Mouse (Mus musculus) 416B (cell line): ENCODE results near the gene Sppl2c.

Experiments
- DNase-seq: peaks from one replicate; pipeline ENCODE4 v3.0.0; 2011; ENCODE audit warnings: low read depth

Sppl2c gene

GRCm38 (mm10) chr11:104186135-104186836 is at the start of gene Sppl2c:
Gene Sppl2c (plus strand): TSS chr11:104186327.
- peak; percentile 44 for DNase-seq

- no peak for DNase-seq
These were observed 47.2 kb upstream of the Sppl2c start for GRCm38 (mm10) chr11:104138976-104139375.

- no peak for DNase-seq
These were observed 41.2 kb upstream of the Sppl2c start for GRCm38 (mm10) chr11:104144930-104145329.

DNA sequence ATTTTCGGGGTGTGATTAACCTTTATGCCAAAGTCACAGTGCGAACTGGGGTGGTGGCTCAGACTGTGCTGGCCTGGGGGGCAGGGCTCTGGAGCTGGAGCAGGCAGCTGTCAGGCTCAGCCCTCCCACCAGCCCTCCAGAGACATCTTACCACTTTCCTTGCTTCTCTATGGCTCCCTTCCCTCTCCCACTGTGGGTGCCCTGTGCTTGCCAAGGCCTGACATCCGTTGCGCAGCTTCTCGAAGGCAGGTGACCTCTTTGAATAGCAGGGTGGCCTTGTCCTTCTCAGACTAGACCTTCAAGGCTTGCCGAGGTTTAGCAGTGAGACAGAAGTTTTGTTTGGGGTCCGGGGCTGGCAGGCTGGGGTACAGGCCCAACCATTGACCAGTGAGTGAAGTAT is 37.3 kb upstream of the Sppl2c start:
- DNase-seq = no peak

- no peak for DNase-seq
These were observed 35.2 kb upstream of the Sppl2c start for GRCm38 (mm10) chr11:104150911-104151310.

GRCm38 (mm10) chr11:104154332-104154731 is 31.8 kb upstream of the Sppl2c start:
- no peak for DNase-seq

GRCm38 (mm10) chr11:104154820-104155635 is 31.1 kb upstream of the Sppl2c start:
- DNase-seq = no peak

- no peak for DNase-seq
These were observed 30.2 kb upstream of the Sppl2c start for GRCm38 (mm10) chr11:104155899-104156298.

GRCm38 (mm10) chr11:104156391-104156790 is 29.7 kb upstream of the Sppl2c start:
- no peak for DNase-seq

DNA sequence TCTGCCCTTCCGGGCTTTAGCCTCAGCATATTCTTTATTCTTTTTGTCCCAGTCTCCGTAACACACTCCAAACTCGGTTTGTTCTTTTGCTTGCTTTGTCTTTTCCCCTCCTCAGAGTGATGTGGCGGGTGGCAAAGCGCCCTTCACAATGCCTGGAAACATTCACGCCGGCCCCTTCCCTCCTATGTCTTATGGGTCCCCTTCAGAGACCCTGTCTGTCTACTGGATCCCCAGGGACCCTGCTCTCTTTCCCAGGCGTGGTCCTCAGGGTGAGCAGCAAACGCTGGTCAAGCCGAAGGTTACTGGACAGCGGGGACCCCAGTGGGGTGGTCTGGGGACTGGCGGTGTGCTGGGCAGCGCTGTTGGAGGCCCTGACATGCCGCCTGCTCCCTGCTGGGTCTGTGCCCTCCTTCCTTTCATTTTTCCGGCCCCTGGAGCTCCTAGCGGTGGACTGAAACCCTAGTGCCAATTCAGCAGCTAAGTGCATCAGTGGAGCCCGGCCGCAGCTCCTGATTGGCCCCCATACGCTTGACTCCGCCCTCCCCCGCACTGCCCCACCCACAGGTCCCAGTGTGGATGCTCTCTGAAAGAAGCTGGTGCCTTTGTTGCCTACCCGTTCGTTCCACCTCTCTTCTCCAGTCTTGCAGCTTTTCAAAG is 28.4 kb upstream of the Sppl2c start:
- DNase-seq = no peak

- DNase-seq = no peak
These were observed 27.7 kb upstream of the Sppl2c start for GRCm38 (mm10) chr11:104158260-104158907.

DNA sequence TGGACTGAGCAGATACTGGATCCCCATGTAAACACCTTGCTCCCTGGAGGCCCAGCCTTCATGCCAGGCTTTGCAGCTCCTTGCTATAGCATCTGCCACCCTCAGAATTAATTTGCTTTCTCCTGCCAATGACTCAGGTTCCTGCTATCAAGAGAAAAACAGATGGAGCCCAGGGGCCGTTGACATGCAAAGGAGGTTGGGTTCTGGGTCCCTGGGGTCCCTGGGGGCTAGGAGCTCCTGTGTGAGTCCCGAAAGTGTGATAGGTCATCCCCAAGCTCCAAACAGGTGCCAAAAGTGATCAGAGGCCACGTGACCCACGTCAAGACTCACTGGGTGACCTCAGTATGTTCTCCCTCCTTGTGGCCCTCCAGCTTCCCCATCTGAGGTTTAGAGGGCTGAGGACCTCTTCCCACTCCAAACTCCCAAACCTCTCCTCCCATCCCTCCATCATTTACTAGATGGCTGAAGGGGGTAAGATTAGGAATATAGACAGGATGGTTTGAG is 26.3 kb upstream of the Sppl2c start:
- DNase-seq = no peak

GRCm38 (mm10) chr11:104161153-104161552 is 25.0 kb upstream of the Sppl2c start:
- no peak for DNase-seq

DNA sequence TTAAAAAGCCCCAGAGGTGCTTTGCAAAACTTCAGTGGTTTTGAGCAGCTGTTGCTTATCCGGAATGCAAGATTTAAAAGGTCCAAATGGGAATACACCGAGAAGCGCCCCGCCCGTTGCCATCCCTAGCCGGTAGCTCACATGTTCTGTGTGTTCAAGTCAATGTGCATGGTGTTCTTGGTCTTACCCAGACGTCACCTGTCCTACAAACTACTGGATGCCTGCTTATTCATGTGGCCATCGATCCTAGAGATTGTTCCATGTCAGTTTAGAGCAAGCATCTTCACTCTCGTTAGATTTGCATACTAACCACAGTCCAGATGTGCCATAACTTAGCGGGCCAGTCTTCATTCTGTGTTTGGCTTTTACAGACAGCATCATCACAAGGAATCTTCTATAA is 21.9 kb upstream of the Sppl2c start:
- no peak for DNase-seq

GRCm38 (mm10) chr11:104171281-104171781 is 14.8 kb upstream of the Sppl2c start:
- DNase-seq = peak; percentile 36

GRCm38 (mm10) chr11:104178893-104179292 is 7.2 kb upstream of the Sppl2c start:
- peak; percentile 7 for DNase-seq

- no peak for DNase-seq
These were observed 6.3 kb upstream of the Sppl2c start for GRCm38 (mm10) chr11:104179804-104180203.

DNA sequence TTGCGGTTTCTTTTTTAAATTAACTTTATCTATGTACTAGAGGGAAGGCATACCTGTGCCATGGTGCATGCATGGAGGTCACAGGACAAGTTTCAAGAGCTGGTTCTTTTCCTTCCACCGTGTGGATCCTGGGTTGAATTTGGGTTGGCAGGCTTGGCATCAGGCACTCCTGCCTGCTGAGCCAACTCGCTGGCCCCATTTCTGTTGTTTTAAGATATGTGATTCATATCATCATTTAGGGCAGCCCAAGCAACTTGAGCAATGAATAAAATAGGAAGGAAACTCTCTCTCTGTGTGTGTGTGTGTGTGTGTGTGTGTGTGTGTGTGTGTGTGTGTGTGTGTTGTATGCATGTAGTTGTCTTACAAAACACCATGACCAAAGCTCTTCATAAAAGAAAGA is 4.0 kb upstream of the Sppl2c start:
- DNase-seq = peak; percentile 53

DNA sequence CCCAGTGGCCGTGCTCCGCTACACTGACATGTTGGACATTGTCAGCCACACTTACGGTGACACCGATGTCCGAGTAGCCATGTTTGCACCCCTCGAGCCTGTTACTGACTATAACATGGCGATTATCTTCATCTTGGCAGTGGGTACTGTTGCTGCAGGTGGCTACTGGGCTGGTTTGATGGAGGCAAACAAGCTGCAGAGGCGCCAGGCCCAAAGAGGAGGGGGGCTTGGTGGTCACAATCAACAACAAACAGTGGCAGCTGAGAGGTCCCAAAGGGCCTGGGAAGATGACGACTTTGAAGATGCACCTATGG is 667 bp downstream of the Sppl2c start:
- DNase-seq = no peak

GRCm38 (mm10) chr11:104187766-104188165 is 1.6 kb downstream of the Sppl2c start:
- DNase-seq = no peak

DNA sequence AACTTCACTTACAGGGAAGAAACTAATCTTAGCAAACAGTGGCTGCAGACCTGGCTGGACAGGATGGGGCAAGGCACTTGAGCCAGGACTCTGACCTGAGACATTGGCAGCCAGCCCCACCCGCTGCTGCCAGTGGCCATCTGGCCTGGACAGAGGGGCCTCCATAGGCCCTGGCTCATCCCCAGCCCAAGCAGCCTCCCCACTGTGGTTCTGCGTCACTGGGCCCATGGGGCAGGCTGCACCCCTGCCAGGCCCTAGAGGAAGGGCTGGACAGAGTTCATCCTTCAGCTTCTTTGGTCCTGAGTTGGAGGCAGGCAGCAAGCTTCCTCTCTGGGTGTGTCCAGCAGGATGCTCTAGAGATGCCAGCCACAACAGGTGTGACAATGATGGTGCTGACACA is 3.9 kb downstream of the Sppl2c start:
- DNase-seq = no peak

DNA sequence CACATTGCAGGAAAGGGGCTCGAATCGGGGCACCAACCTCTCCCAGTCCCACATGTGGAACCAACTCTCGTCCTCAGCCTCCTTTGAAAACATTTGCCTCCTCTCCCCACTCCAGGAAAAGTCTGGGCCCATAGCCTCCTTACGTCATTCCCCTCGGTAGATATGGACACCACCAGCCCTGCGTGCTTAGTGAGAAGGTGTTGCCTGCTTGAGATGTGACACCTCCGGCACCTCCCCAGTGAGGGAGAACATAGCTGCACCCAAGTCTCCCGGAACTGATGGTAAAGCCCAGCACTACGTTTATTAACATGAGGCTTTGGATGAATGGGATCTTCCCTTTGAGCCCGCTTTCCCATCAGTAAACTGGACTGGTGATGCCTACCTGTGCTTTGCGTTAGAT is 9.3 kb downstream of the Sppl2c start:
- no peak for DNase-seq
